Comparison of ENCODE assay signal across 14 mouse cellular contexts in the genomic region with DNA sequence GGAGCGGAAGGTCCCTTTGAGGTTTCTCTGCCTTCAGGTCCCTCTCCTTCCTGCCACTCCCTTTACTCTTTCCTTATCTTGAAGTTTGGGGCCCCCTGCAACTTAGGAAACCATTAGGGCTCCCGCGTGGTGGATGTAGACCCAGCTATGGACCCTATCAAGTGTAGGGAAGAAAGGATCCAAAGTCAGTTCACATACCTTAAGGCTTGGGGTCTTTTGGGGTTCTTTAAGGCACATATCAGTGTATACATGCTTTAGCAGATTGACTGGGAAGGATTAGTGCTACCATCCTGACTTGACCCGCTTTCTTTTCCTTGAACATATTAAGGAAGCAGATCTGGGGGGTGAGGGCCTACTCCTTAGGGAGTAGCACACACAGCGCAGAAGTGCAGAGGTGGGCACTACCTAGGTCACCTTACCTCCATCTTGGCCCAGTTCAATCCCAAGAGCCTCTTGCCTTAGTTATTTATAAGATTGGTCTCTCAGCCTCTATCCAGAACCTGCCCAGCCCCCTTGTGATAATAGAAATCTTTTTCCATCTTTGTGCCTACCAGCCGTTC. TPM values are rescaled to one million over a fixed set of nuclear protein-coding genes. Genes with fewer than 3 reads are reported as not detected.
DNase-seq lines count a peak whose midpoint lies in the region; ATAC-seq lines count a peak whose summit lies in the region.
"Had no signal": no experiment of that assay in that cellular context is flagged by ENCODE, and none has a peak within 500 bp of the region (broad histone marks: within the 10 kb centered on the region; RNA-seq: fewer than 3 reads in every experiment).

No protein-coding gene starts in this region.

- no peak for DNase-seq in neural tube, embryonic 11.5 days (ENCODE audit: low spot score)
- no peak for DNase-seq in neural tube, embryonic 10.5 days (ENCODE audit: extremely low spot score, low spot score)
- peak; percentile 94 for DNase-seq in midbrain, embryonic 11.5 days (ENCODE audit: low spot score, missing footprints)
- no peak for DNase-seq in heart, adult 9 months (ENCODE audit: low spot score in 2 of 2)
- DNase-seq: adrenal gland, adult 8-10 months; heart, postnatal 10 days; thymus, adult 2 months had no signal

- H3K36me3 ChIP-seq in neural tube, embryonic 11.5 days (ENCODE audit: control insufficient read depth, insufficient read depth, low read length), result peaks cover 4% of the 10 kb centered on the region; the same call in 1 of the 2 replicates
- H3K36me3 ChIP-seq in forebrain, embryonic 16.5 days (ENCODE audit: control insufficient read depth, insufficient read depth), result no peaks in the 10 kb centered on the region; the same call in 1 of the 2 replicates
- no peaks in the 10 kb centered on the region for H3K36me3 ChIP-seq in midbrain, embryonic 11.5 days (ENCODE audit: control insufficient read depth, insufficient read depth, low read length)
- no peaks in the 10 kb centered on the region for H3K36me3 ChIP-seq in liver, embryonic 12.5 days
- no peaks in the 10 kb centered on the region for H3K36me3 ChIP-seq in kidney, embryonic 14.5 days (ENCODE audit: control insufficient read depth, insufficient read depth, low read length)
- H3K36me3 ChIP-seq: liver, embryonic 15.5 days had no signal

- no peak for ATAC-seq in neural tube, embryonic 11.5 days (ENCODE audit: insufficient read depth, low FRiP score, low TSS enrichment)
- ATAC-seq in forebrain, embryonic 16.5 days, result no peak
- no peak for ATAC-seq in midbrain, embryonic 11.5 days (ENCODE audit: low FRiP score)
- ATAC-seq in liver, embryonic 12.5 days, result no peak
- ATAC-seq in kidney, embryonic 14.5 days (ENCODE audit: low FRiP score, low TSS enrichment), result no peak
- ATAC-seq: CD4-positive, CD25-positive, alpha-beta regulatory T cell, adult 4 months; Patski had no signal

- H3K9ac ChIP-seq in neural tube, embryonic 11.5 days (ENCODE audit: low read length), result peak overlapping the region; percentile 99
- H3K9ac ChIP-seq in forebrain, embryonic 16.5 days (replicated peaks; ENCODE audit: low read depth, low read length), result peak overlapping the region; percentile 100
- H3K9ac ChIP-seq in midbrain, embryonic 11.5 days (ENCODE audit: low read length), result peak overlapping the region; percentile 97
- H3K9ac ChIP-seq in liver, embryonic 12.5 days, result no peak overlapping the region
- H3K9ac ChIP-seq in kidney, embryonic 14.5 days (ENCODE audit: low read depth, low read length), result no peak overlapping the region
- H3K9ac ChIP-seq: liver, embryonic 15.5 days had no signal

- H3K4me2 ChIP-seq in neural tube, embryonic 11.5 days (ENCODE audit: low read depth), result peak overlapping the region; percentile 94
- peak overlapping the region; percentile 99 for H3K4me2 ChIP-seq in forebrain, embryonic 16.5 days (ENCODE audit: low read length)
- H3K4me2 ChIP-seq in midbrain, embryonic 11.5 days, result peak overlapping the region; percentile 58
- no peak overlapping the region for H3K4me2 ChIP-seq in liver, embryonic 12.5 days
- H3K4me2 ChIP-seq in kidney, embryonic 14.5 days (replicated peaks; ENCODE audit: low read depth, low read length), result no peak overlapping the region
- H3K4me2 ChIP-seq: liver, embryonic 15.5 days had no signal

- peaks cover 87% of the 10 kb centered on the region for H3K27me3 ChIP-seq in neural tube, embryonic 11.5 days (ENCODE audit: control insufficient read depth, insufficient read depth, low read length)
- H3K27me3 ChIP-seq in forebrain, embryonic 16.5 days (replicated peaks; ENCODE audit: control insufficient read depth, insufficient read depth, low read length), result no peaks in the 10 kb centered on the region
- peaks cover 91% of the 10 kb centered on the region for H3K27me3 ChIP-seq in midbrain, embryonic 11.5 days (ENCODE audit: control insufficient read depth, insufficient read depth, low read length)
- peaks cover 100% of the 10 kb centered on the region for H3K27me3 ChIP-seq in liver, embryonic 12.5 days (replicated peaks)
- H3K27me3 ChIP-seq in kidney, embryonic 14.5 days (ENCODE audit: control insufficient read depth, insufficient read depth, low read length), result peaks cover 99% of the 10 kb centered on the region

- H3K9me3 ChIP-seq in neural tube, embryonic 11.5 days (ENCODE audit: control insufficient read depth, low read length), result no peaks in the 10 kb centered on the region
- H3K9me3 ChIP-seq in forebrain, embryonic 16.5 days (ENCODE audit: control insufficient read depth, low read length), result no peaks in the 10 kb centered on the region
- H3K9me3 ChIP-seq in midbrain, embryonic 11.5 days (ENCODE audit: control insufficient read depth, low read length), result no peaks in the 10 kb centered on the region
- H3K9me3 ChIP-seq in liver, embryonic 12.5 days (replicated peaks), result no peaks in the 10 kb centered on the region
- H3K9me3 ChIP-seq in kidney, embryonic 14.5 days (ENCODE audit: control insufficient read depth, low read length), result no peaks in the 10 kb centered on the region
- H3K9me3 ChIP-seq: liver, embryonic 15.5 days had no signal

- H3K4me3 ChIP-seq in neural tube, embryonic 11.5 days (ENCODE audit: low read depth, low read length), result peak overlapping the region; percentile 84
- H3K4me3 ChIP-seq in forebrain, embryonic 16.5 days (replicated peaks; ENCODE audit: low read length), result peak overlapping the region; percentile 97
- peak overlapping the region; percentile 76 for H3K4me3 ChIP-seq in midbrain, embryonic 11.5 days (ENCODE audit: low read depth, low read length)
- H3K4me3 ChIP-seq in liver, embryonic 12.5 days, result no peak overlapping the region
- H3K4me3 ChIP-seq in kidney, embryonic 14.5 days (ENCODE audit: low read length), result no peak overlapping the region
- H3K4me3 ChIP-seq: liver, embryonic 15.5 days had no signal

- 2% methylated on average over 6 of the region's 6 CpGs for WGBS in neural tube, embryonic 11.5 days
- under 1% methylated on average over 6 of the region's 6 CpGs for WGBS in forebrain, embryonic 16.5 days
- WGBS in midbrain, embryonic 11.5 days, result 4% methylated on average over 6 of the region's 6 CpGs
- WGBS in liver, embryonic 12.5 days (ENCODE audit: insufficient replicate concordance), result 6% methylated on average over 6 of the region's 6 CpGs
- 3% methylated on average over 6 of the region's 6 CpGs for WGBS in kidney, embryonic 14.5 days

- peak overlapping the region; percentile 99 for H3K27ac ChIP-seq in neural tube, embryonic 11.5 days (ENCODE audit: low read depth, low read length)
- H3K27ac ChIP-seq in forebrain, embryonic 16.5 days (ENCODE audit: low read length), result peak overlapping the region; percentile 93
- H3K27ac ChIP-seq in midbrain, embryonic 11.5 days (ENCODE audit: low read depth, low read length), result peak overlapping the region; percentile 95
- H3K27ac ChIP-seq in liver, embryonic 12.5 days, result no peak overlapping the region
- H3K27ac ChIP-seq in kidney, embryonic 14.5 days (ENCODE audit: low read depth, low read length), result no peak overlapping the region
- H3K27ac ChIP-seq: kidney, postnatal 0 days; liver, embryonic 15.5 days had no signal

- H3K4me1 ChIP-seq in neural tube, embryonic 11.5 days (ENCODE audit: control insufficient read depth, insufficient read depth, low read length), result peaks cover 13% of the 10 kb centered on the region
- peaks cover 59% of the 10 kb centered on the region for H3K4me1 ChIP-seq in forebrain, embryonic 16.5 days (replicated peaks; ENCODE audit: control insufficient read depth, insufficient read depth, low read length)
- H3K4me1 ChIP-seq in midbrain, embryonic 11.5 days (ENCODE audit: control insufficient read depth, insufficient read depth, low read length), result peaks cover 54% of the 10 kb centered on the region
- peaks cover 12% of the 10 kb centered on the region for H3K4me1 ChIP-seq in liver, embryonic 12.5 days
- H3K4me1 ChIP-seq in kidney, embryonic 14.5 days (ENCODE audit: control insufficient read depth, insufficient read depth, low read length), result 0 out of 2 replicates have a peak, but pooled peaks cover 4% of the 10 kb centered on the region

RNA-seq across cellular contexts. Expression of gene Polg, which starts 40.4 kb away (rescaled TPM):
- 36.9 and 45.1 TPM in 2 replicates for polyA plus RNA-seq in neural tube, embryonic 11.5 days (2014; fragmentation: Nextera tagmentation; extraction: Ambion mirVana)
- polyA plus RNA-seq in forebrain, embryonic 16.5 days (2015; fragmentation: Nextera tagmentation; extraction: Ambion mirVana), result 29.5 and 34.6 TPM in 2 replicates
- 24.0 and 26.7 TPM in 2 replicates for polyA plus RNA-seq in midbrain, embryonic 11.5 days (2014; fragmentation: Nextera tagmentation; extraction: Ambion mirVana)
- 33.1 and 33.8 TPM in 2 replicates for polyA plus RNA-seq in liver, embryonic 12.5 days (2016; fragmentation: Nextera tagmentation; extraction: Ambion mirVana)
- polyA plus RNA-seq in kidney, embryonic 14.5 days (2014; fragmentation: Nextera tagmentation; extraction: Ambion mirVana), result 21.3 and 35.9 TPM in 2 replicates

Comparison
In these comparisons a context has a peak if more than half of its experiments do, and no peak if none do; other contexts are left out.
1. H3K27ac ChIP-seq: peak in neural tube, embryonic 11.5 days (single experiment), forebrain, embryonic 16.5 days (single experiment) and midbrain, embryonic 11.5 days (single experiment); none in liver, embryonic 12.5 days (single experiment) and kidney, embryonic 14.5 days (single experiment).
2. H3K4me2 ChIP-seq: peak in neural tube, embryonic 11.5 days (single experiment), forebrain, embryonic 16.5 days (single experiment) and midbrain, embryonic 11.5 days (single experiment); none in liver, embryonic 12.5 days (single experiment) and kidney, embryonic 14.5 days (single experiment).
3. H3K4me3 ChIP-seq: peak in neural tube, embryonic 11.5 days (single experiment), forebrain, embryonic 16.5 days (single experiment) and midbrain, embryonic 11.5 days (single experiment); none in liver, embryonic 12.5 days (single experiment) and kidney, embryonic 14.5 days (single experiment).
4. H3K9ac ChIP-seq: peak in neural tube, embryonic 11.5 days (single experiment), forebrain, embryonic 16.5 days (single experiment) and midbrain, embryonic 11.5 days (single experiment); none in liver, embryonic 12.5 days (single experiment) and kidney, embryonic 14.5 days (single experiment).